Mouse (Mus musculus): ENCODE measurements around the gene Tnfaip2.

The Tnfaip2 gene

GRCm38 (mm10) chr12:111474893-111475643 lies 32.8 kb downstream of the Tnfaip2 start:
- in situ Hi-C loops (cut with MboI): no loop called here

GRCm38 (mm10) chr12:111478924-111479323 lies 36.7 kb downstream of the Tnfaip2 start:
- in situ Hi-C loops (cut with MboI): no loop called here

- in situ Hi-C loops (cut with MboI): no loop called here
These were observed 37.6 kb downstream of the Tnfaip2 start for GRCm38 (mm10) chr12:111479917-111480316.

- in situ Hi-C loops (cut with MboI): no loop called here
These were observed 42.9 kb downstream of the Tnfaip2 start for GRCm38 (mm10) chr12:111485046-111485651.

GRCm38 (mm10) chr12:111485652-111486306 lies 43.5 kb downstream of the Tnfaip2 start, which contains the start of gene Gm266:
Gene Gm266, minus strand, starts transcription at chr12:111485823.
- in situ Hi-C loops (cut with MboI): no loop called here

- in situ Hi-C loops (cut with MboI): no loop called here
These were observed 44.2 kb downstream of the Tnfaip2 start for GRCm38 (mm10) chr12:111486455-111486854.

GRCm38 (mm10) chr12:111489261-111489865 lies 47.1 kb downstream of the Tnfaip2 start:
- in situ Hi-C loops (cut with MboI): no loop called here

- in situ Hi-C loops (cut with MboI): no loop called here
These were observed 52.7 kb downstream of the Tnfaip2 start for GRCm38 (mm10) chr12:111494931-111495330.

- in situ Hi-C loops (cut with MboI): no loop called here
These were observed 54.8 kb downstream of the Tnfaip2 start for GRCm38 (mm10) chr12:111497076-111497475.

GRCm38 (mm10) chr12:111499617-111500016 lies 57.3 kb downstream of the Tnfaip2 start:
- in situ Hi-C loops (cut with MboI): no loop called here

GRCm38 (mm10) chr12:111500725-111501124 lies 58.5 kb downstream of the Tnfaip2 start:
- in situ Hi-C loops (cut with MboI): no loop called here

- in situ Hi-C loops (cut with MboI): no loop called here
These were observed 60.8 kb downstream of the Tnfaip2 start for GRCm38 (mm10) chr12:111503063-111503567.

- in situ Hi-C loops (cut with MboI): no loop called here
These were observed 61.3 kb downstream of the Tnfaip2 start for GRCm38 (mm10) chr12:111503571-111503970.
